Mouse (Mus musculus): ENCODE results near the gene Frk. TPM values are rescaled to one million over a fixed set of nuclear protein-coding genes. Genes with fewer than 3 reads are reported as not detected.
"Not testable (repeated sequence)": the region's sequence is repeated elsewhere in the genome, so short reads cannot be mapped to it uniquely, and the experiment has no call there.

Frk gene
- polyA plus RNA-seq, 1 experiment from 2014 or later, result 0.46 TPM

DNA sequence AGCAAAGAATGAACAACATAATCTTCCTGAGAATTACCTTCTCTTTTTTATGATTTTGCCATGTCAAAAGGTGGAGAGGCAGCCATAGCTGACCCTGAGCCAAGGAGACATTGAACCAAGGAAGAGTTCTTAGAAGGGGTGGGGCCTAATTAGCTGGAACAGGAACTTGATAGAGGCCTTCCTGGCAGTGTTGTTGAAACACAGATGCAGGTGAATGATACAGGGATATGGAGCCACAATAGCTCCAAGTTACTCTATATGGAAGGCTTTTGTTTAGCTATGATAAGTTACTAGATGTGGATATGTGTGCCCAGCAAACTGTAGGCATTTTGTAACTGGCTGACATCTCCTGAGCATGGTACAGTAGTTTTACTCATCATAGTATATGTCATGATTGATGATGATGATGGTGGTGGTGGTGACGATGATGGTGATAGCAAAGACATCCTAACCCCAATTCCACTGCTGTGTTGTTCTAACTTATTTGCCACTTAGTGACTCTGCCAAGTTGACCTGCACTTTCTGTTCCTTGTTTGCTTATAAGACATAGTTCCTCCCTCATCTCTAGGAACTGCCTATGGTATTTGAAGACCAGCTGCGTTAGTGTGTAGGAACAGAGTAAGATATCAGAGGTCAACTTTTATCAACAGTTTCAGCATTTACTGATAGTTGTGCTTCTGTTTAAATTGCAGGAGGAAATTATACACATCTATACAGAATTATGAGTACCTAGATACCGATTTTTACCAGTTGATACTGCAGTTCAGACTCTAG, 58.7 kb downstream of the Frk start:
- no peak overlapping the region for H3K9ac ChIP-seq (replicated peaks; ENCODE audit: low read length)
- no peaks in the 10 kb centered on the region for H3K36me3 ChIP-seq (ENCODE audit: control insufficient read depth, insufficient read depth, low read length)
- H3K4me3 ChIP-seq (replicated peaks; ENCODE audit: low read depth, low read length), result no peak overlapping the region
- H3K27me3 ChIP-seq (ENCODE audit: control insufficient read depth, insufficient read depth, low read length), result no peaks in the 10 kb centered on the region
- 92% methylated on average over 3 of the region's 3 CpGs for WGBS
- no peak overlapping the region for H3K4me2 ChIP-seq (ENCODE audit: low read length)
- H3K4me1 ChIP-seq (ENCODE audit: control insufficient read depth, insufficient read depth, low read length), result no peaks in the 10 kb centered on the region
- no peaks in the 10 kb centered on the region for H3K9me3 ChIP-seq (ENCODE audit: control insufficient read depth, low read length)
- H3K27ac ChIP-seq (replicated peaks; ENCODE audit: low read depth, low read length), result no peak overlapping the region
- no peak for DNase-seq
- no peak for ATAC-seq (ENCODE audit: low FRiP score, low TSS enrichment)

- Histone ChIP-seq H3K9me3 (ENCODE audit: control insufficient read depth, low read length) (no peaks in the 10 kb centered on the region), H3K9ac (replicated peaks; ENCODE audit: low read length) (no peak overlapping the region), H3K27ac (replicated peaks; ENCODE audit: low read depth, low read length) (no peak overlapping the region), H3K4me2 (ENCODE audit: low read length) (no peak overlapping the region), H3K4me3 (replicated peaks; ENCODE audit: low read depth, low read length) (no peak overlapping the region), H3K36me3 (ENCODE audit: control insufficient read depth, insufficient read depth, low read length) (no peaks in the 10 kb centered on the region), H3K4me1 (ENCODE audit: control insufficient read depth, insufficient read depth, low read length) (no peaks in the 10 kb centered on the region), H3K27me3 (ENCODE audit: control insufficient read depth, insufficient read depth, low read length) (no peaks in the 10 kb centered on the region)
- DNase-seq, result peak; percentile 10
- ATAC-seq (ENCODE audit: low FRiP score, low TSS enrichment), result peak; percentile 46; the same call in 1 of the 2 replicates
- WGBS, result 62% methylated on average over 5 of the region's 5 CpGs
Measured at GRCm38 (mm10) chr10:34550612-34551011, 67.4 kb downstream of the Frk start.

- Histone ChIP-seq H3K4me3 (replicated peaks; ENCODE audit: low read depth, low read length) (no peak overlapping the region), H3K4me1 (ENCODE audit: control insufficient read depth, insufficient read depth, low read length) (no peaks in the 10 kb centered on the region), H3K9ac (replicated peaks; ENCODE audit: low read length) (no peak overlapping the region), H3K27me3 (ENCODE audit: control insufficient read depth, insufficient read depth, low read length) (no peaks in the 10 kb centered on the region), H3K9me3 (ENCODE audit: control insufficient read depth, low read length) (no peaks in the 10 kb centered on the region), H3K36me3 (ENCODE audit: control insufficient read depth, insufficient read depth, low read length) (no peaks in the 10 kb centered on the region), H3K4me2 (ENCODE audit: low read length) (no peak overlapping the region), H3K27ac (replicated peaks; ENCODE audit: low read depth, low read length) (no peak overlapping the region)
- ATAC-seq (ENCODE audit: low FRiP score, low TSS enrichment) (no peak; the same call in 1 of the 2 replicates), DNase-seq (no peak)
- 77% methylated on average over 5 of the region's 5 CpGs for WGBS
Measured at GRCm38 (mm10) chr10:34551636-34552035, 68.4 kb downstream of the Frk start.

GRCm38 (mm10) chr10:34563518-34564176, 80.4 kb downstream of the Frk start:
- Histone ChIP-seq H3K4me3 (replicated peaks; ENCODE audit: low read depth, low read length) (no peak overlapping the region), H3K27ac (replicated peaks; ENCODE audit: low read depth, low read length) (no peak overlapping the region), H3K36me3 (ENCODE audit: control insufficient read depth, insufficient read depth, low read length) (no peaks in the 10 kb centered on the region), H3K27me3 (ENCODE audit: control insufficient read depth, insufficient read depth, low read length) (no peaks in the 10 kb centered on the region), H3K4me1 (ENCODE audit: control insufficient read depth, insufficient read depth, low read length) (no peaks in the 10 kb centered on the region), H3K4me2 (ENCODE audit: low read length) (no peak overlapping the region), H3K9me3 (ENCODE audit: control insufficient read depth, low read length) (no peaks in the 10 kb centered on the region), H3K9ac (replicated peaks; ENCODE audit: low read length) (no peak overlapping the region)
- ATAC-seq (ENCODE audit: low FRiP score, low TSS enrichment), result no peak
- WGBS, result 96% methylated on average over 1 of the region's 1 CpGs
- DNase-seq, result no peak

GRCm38 (mm10) chr10:34615474-34615873, 132.3 kb downstream of the Frk start:
- H3K27ac ChIP-seq (replicated peaks; ENCODE audit: low read depth, low read length), result no peak overlapping the region
- no peaks in the 10 kb centered on the region for H3K9me3 ChIP-seq (ENCODE audit: control insufficient read depth, low read length)
- H3K4me2 ChIP-seq (ENCODE audit: low read length), result no peak overlapping the region
- H3K27me3 ChIP-seq (ENCODE audit: control insufficient read depth, insufficient read depth, low read length), result no peaks in the 10 kb centered on the region
- H3K9ac ChIP-seq (replicated peaks; ENCODE audit: low read length), result no peak overlapping the region
- H3K4me1 ChIP-seq (ENCODE audit: control insufficient read depth, insufficient read depth, low read length), result no peaks in the 10 kb centered on the region
- H3K36me3 ChIP-seq (ENCODE audit: control insufficient read depth, insufficient read depth, low read length), result no peaks in the 10 kb centered on the region
- DNase-seq (no peak), ATAC-seq (ENCODE audit: low FRiP score, low TSS enrichment) (no peak)
- H3K4me3 ChIP-seq (replicated peaks; ENCODE audit: low read depth, low read length), result no peak overlapping the region

- Histone ChIP-seq H3K27me3 (ENCODE audit: control insufficient read depth, insufficient read depth, low read length) (no peaks in the 10 kb centered on the region), H3K4me3 (replicated peaks; ENCODE audit: low read depth, low read length) (no peak overlapping the region), H3K9me3 (ENCODE audit: control insufficient read depth, low read length) (no peaks in the 10 kb centered on the region), H3K4me1 (ENCODE audit: control insufficient read depth, insufficient read depth, low read length) (no peaks in the 10 kb centered on the region), H3K9ac (replicated peaks; ENCODE audit: low read length) (no peak overlapping the region), H3K36me3 (ENCODE audit: control insufficient read depth, insufficient read depth, low read length) (no peaks in the 10 kb centered on the region), H3K27ac (replicated peaks; ENCODE audit: low read depth, low read length) (no peak overlapping the region), H3K4me2 (ENCODE audit: low read length) (no peak overlapping the region)
- no peak for ATAC-seq (ENCODE audit: low FRiP score, low TSS enrichment)
- DNase-seq, result peak; percentile 67
- 71% methylated on average over 2 of the region's 2 CpGs for WGBS
Measured at GRCm38 (mm10) chr10:34617216-34617615, 134.0 kb downstream of the Frk start.

DNA sequence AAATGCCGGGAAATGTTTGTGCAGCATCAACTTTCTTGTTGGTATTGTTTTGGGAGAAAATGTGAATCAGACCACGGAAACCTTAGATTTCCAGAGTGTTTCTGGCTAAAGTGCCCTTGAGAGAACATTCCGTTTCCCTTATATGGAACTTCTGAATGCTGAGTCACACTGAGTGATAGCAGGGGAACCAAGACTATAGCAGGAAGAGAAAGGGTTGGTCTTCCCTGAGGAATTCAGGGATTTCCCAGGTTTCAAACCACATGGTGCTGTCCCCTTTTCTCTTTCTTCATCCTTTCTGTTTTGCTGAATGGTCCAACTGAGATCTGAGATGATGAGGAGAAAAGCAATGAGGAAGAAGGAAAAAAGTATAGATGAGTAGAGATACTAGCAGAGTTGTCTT, 135.3 kb downstream of the Frk start:
- H3K4me1 ChIP-seq (ENCODE audit: control insufficient read depth, insufficient read depth, low read length), result no peaks in the 10 kb centered on the region
- H3K4me3 ChIP-seq (replicated peaks; ENCODE audit: low read depth, low read length), result no peak overlapping the region
- no peaks in the 10 kb centered on the region for H3K27me3 ChIP-seq (ENCODE audit: control insufficient read depth, insufficient read depth, low read length)
- H3K9ac ChIP-seq (replicated peaks; ENCODE audit: low read length), result no peak overlapping the region
- WGBS, result 71% methylated on average over 3 of the region's 3 CpGs
- DNase-seq (no peak), ATAC-seq (ENCODE audit: low FRiP score, low TSS enrichment) (no peak)
- H3K4me2 ChIP-seq (ENCODE audit: low read length), result no peak overlapping the region
- no peaks in the 10 kb centered on the region for H3K9me3 ChIP-seq (ENCODE audit: control insufficient read depth, low read length)
- H3K27ac ChIP-seq (replicated peaks; ENCODE audit: low read depth, low read length), result no peak overlapping the region
- no peaks in the 10 kb centered on the region for H3K36me3 ChIP-seq (ENCODE audit: control insufficient read depth, insufficient read depth, low read length)

DNA sequence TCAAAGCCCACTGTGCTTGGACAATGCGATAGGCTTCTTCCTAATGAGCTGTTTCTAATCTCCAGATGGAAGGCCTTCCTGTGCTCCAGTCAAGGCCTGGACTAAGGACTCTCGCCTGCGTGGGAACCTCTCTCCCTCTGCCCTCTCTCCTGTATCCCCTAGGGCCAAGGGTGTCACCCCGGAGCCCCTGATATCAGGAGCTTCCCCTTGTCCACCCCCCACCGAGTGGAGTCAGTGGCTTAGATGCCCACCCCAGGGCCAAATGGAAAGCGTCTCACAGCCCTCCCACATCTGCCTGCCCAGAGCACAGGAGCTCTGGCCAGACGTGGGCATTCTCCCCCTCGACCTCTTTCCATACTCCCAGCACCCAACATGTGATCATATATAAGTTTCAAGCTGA, 137.3 kb downstream of the Frk start:
- not testable (repeated sequence) for H3K36me3 ChIP-seq (ENCODE audit: control insufficient read depth, insufficient read depth, low read length); H3K9me3 ChIP-seq (ENCODE audit: control insufficient read depth, low read length); H3K4me3 ChIP-seq (replicated peaks; ENCODE audit: low read depth, low read length); H3K27ac ChIP-seq (replicated peaks; ENCODE audit: low read depth, low read length); H3K27me3 ChIP-seq (ENCODE audit: control insufficient read depth, insufficient read depth, low read length); DNase-seq; H3K9ac ChIP-seq (replicated peaks; ENCODE audit: low read length); H3K4me2 ChIP-seq (ENCODE audit: low read length); H3K4me1 ChIP-seq (ENCODE audit: control insufficient read depth, insufficient read depth, low read length); ATAC-seq (ENCODE audit: low FRiP score, low TSS enrichment)
- 85% methylated on average over 8 of the region's 8 CpGs for WGBS

- Histone ChIP-seq H3K4me1 (ENCODE audit: control insufficient read depth, insufficient read depth, low read length) (no peaks in the 10 kb centered on the region), H3K9me3 (ENCODE audit: control insufficient read depth, low read length) (no peaks in the 10 kb centered on the region), H3K4me3 (replicated peaks; ENCODE audit: low read depth, low read length) (no peak overlapping the region), H3K27ac (replicated peaks; ENCODE audit: low read depth, low read length) (no peak overlapping the region), H3K36me3 (ENCODE audit: control insufficient read depth, insufficient read depth, low read length) (no peaks in the 10 kb centered on the region), H3K9ac (replicated peaks; ENCODE audit: low read length) (no peak overlapping the region), H3K4me2 (ENCODE audit: low read length) (no peak overlapping the region), H3K27me3 (ENCODE audit: control insufficient read depth, insufficient read depth, low read length) (no peaks in the 10 kb centered on the region)
- ATAC-seq (ENCODE audit: low FRiP score, low TSS enrichment) (no peak), DNase-seq (no peak)
- WGBS, result 73% methylated on average over 1 of the region's 1 CpGs
Measured at GRCm38 (mm10) chr10:34638245-34638644, 155.0 kb downstream of the Frk start.

Measured in midbrain, embryonic 14.5 days (tissue).